Mouse (Mus musculus): Measurements from ENCODE around the gene Wnk1. TPM values are rescaled to one million over a fixed set of nuclear protein-coding genes. Genes with fewer than 3 reads are reported as not detected.

Wnk1 gene
- polyA plus RNA-seq, 1 experiment from 2014 or later = 37.9 TPM

- Histone ChIP-seq H3K27me3 (replicated peaks; ENCODE audit: control insufficient read depth, insufficient read depth, low read length) (no peaks in the 10 kb centered on the region), H3K9ac (ENCODE audit: low read length) (no peak overlapping the region), H3K4me1 (ENCODE audit: control insufficient read depth, insufficient read depth, low read length) (no peaks in the 10 kb centered on the region), H3K9me3 (replicated peaks; ENCODE audit: control insufficient read depth, low read length) (no peaks in the 10 kb centered on the region), H3K4me3 (ENCODE audit: low read depth, low read length) (no peak overlapping the region), H3K36me3 (ENCODE audit: control insufficient read depth, insufficient read depth, low read length) (peaks cover 7% of the 10 kb centered on the region; the same call in 1 of the 2 replicates), H3K4me2 (ENCODE audit: low read length) (no peak overlapping the region), H3K27ac (ENCODE audit: low read depth, low read length) (no peak overlapping the region)
- WGBS = 73% methylated on average over 1 of the region's 1 CpGs
- DNase-seq (ENCODE audit: low spot score) (no peak), ATAC-seq (no peak)
Measured at GRCm38 (mm10) chr6:119996480-119996879, 42.0 kb downstream of the Wnk1 start.

- WGBS = 46% methylated on average over 4 of the region's 4 CpGs
- DNase-seq (ENCODE audit: low spot score) = peak; percentile 65
Measured at GRCm38 (mm10) chr6:119924235-119925005, 114.1 kb downstream of the Wnk1 start.

GRCm38 (mm10) chr6:119922544-119922943, 115.9 kb downstream of the Wnk1 start:
- no peaks in the 10 kb centered on the region for H3K27me3 ChIP-seq (replicated peaks; ENCODE audit: control insufficient read depth, insufficient read depth, low read length)
- no peak overlapping the region for H3K27ac ChIP-seq (ENCODE audit: low read depth, low read length)
- H3K36me3 ChIP-seq (ENCODE audit: control insufficient read depth, insufficient read depth, low read length) = peaks cover 92% of the 10 kb centered on the region
- DNase-seq (ENCODE audit: low spot score) (no peak), ATAC-seq (no peak)
- no peak overlapping the region for H3K9ac ChIP-seq (ENCODE audit: low read length)
- H3K4me2 ChIP-seq (ENCODE audit: low read length) = no peak overlapping the region
- H3K9me3 ChIP-seq (replicated peaks; ENCODE audit: control insufficient read depth, low read length) = no peaks in the 10 kb centered on the region
- H3K4me1 ChIP-seq (ENCODE audit: control insufficient read depth, insufficient read depth, low read length) = no peaks in the 10 kb centered on the region
- H3K4me3 ChIP-seq (ENCODE audit: low read depth, low read length) = no peak overlapping the region
- WGBS = 85% methylated on average over 4 of the region's 4 CpGs

More at GRCm38 (mm10) chr6:119924235-119925005, 114.1 kb downstream of the Wnk1 start:
- Histone ChIP-seq H3K36me3 (ENCODE audit: control insufficient read depth, insufficient read depth, low read length) (peaks cover 88% of the 10 kb centered on the region), H3K4me3 (ENCODE audit: low read depth, low read length) (no peak overlapping the region), H3K4me2 (ENCODE audit: low read length) (no peak overlapping the region), H3K27ac (ENCODE audit: low read depth, low read length) (no peak overlapping the region), H3K9ac (ENCODE audit: low read length) (no peak overlapping the region), H3K27me3 (replicated peaks; ENCODE audit: control insufficient read depth, insufficient read depth, low read length) (no peaks in the 10 kb centered on the region), H3K9me3 (replicated peaks; ENCODE audit: control insufficient read depth, low read length) (no peaks in the 10 kb centered on the region), H3K4me1 (ENCODE audit: control insufficient read depth, insufficient read depth, low read length) (no peaks in the 10 kb centered on the region)
- ATAC-seq = peak; percentile 54; the same call in 1 of the 2 replicates

GRCm38 (mm10) chr6:119922136-119922535, 116.3 kb downstream of the Wnk1 start:
- peaks cover 92% of the 10 kb centered on the region for H3K36me3 ChIP-seq (ENCODE audit: control insufficient read depth, insufficient read depth, low read length)
- WGBS = 97% methylated on average over 3 of the region's 3 CpGs

GRCm38 (mm10) chr6:119918561-119919181, 119.8 kb downstream of the Wnk1 start:
- peaks cover 87% of the 10 kb centered on the region for H3K36me3 ChIP-seq (ENCODE audit: control insufficient read depth, insufficient read depth, low read length)
- no peaks in the 10 kb centered on the region for H3K9me3 ChIP-seq (replicated peaks; ENCODE audit: control insufficient read depth, low read length)
- no peak overlapping the region for H3K27ac ChIP-seq (ENCODE audit: low read depth, low read length)
- no peak for ATAC-seq
- WGBS = 90% methylated on average over 16 of the region's 16 CpGs
- H3K27me3 ChIP-seq (replicated peaks; ENCODE audit: control insufficient read depth, insufficient read depth, low read length) = no peaks in the 10 kb centered on the region
- no peak overlapping the region for H3K4me2 ChIP-seq (ENCODE audit: low read length)
- H3K9ac ChIP-seq (ENCODE audit: low read length) = no peak overlapping the region
- no peak overlapping the region for H3K4me3 ChIP-seq (ENCODE audit: low read depth, low read length)
- no peak for DNase-seq (ENCODE audit: low spot score)
- H3K4me1 ChIP-seq (ENCODE audit: control insufficient read depth, insufficient read depth, low read length) = no peaks in the 10 kb centered on the region

More at GRCm38 (mm10) chr6:119922136-119922535, 116.3 kb downstream of the Wnk1 start:
- Histone ChIP-seq H3K27me3 (replicated peaks; ENCODE audit: control insufficient read depth, insufficient read depth, low read length) (no peaks in the 10 kb centered on the region), H3K9me3 (replicated peaks; ENCODE audit: control insufficient read depth, low read length) (no peaks in the 10 kb centered on the region), H3K4me2 (ENCODE audit: low read length) (no peak overlapping the region), H3K4me3 (ENCODE audit: low read depth, low read length) (no peak overlapping the region), H3K27ac (ENCODE audit: low read depth, low read length) (no peak overlapping the region), H3K4me1 (ENCODE audit: control insufficient read depth, insufficient read depth, low read length) (no peaks in the 10 kb centered on the region), H3K9ac (ENCODE audit: low read length) (no peak overlapping the region)
- DNase-seq (ENCODE audit: low spot score) = no peak
- no peak for ATAC-seq

GRCm38 (mm10) chr6:119915710-119916109, 122.8 kb downstream of the Wnk1 start:
- Histone ChIP-seq H3K4me2 (ENCODE audit: low read length) (no peak overlapping the region), H3K4me3 (ENCODE audit: low read depth, low read length) (no peak overlapping the region), H3K27me3 (replicated peaks; ENCODE audit: control insufficient read depth, insufficient read depth, low read length) (no peaks in the 10 kb centered on the region), H3K27ac (ENCODE audit: low read depth, low read length) (no peak overlapping the region), H3K4me1 (ENCODE audit: control insufficient read depth, insufficient read depth, low read length) (no peaks in the 10 kb centered on the region), H3K36me3 (ENCODE audit: control insufficient read depth, insufficient read depth, low read length) (peaks cover 71% of the 10 kb centered on the region), H3K9me3 (replicated peaks; ENCODE audit: control insufficient read depth, low read length) (no peaks in the 10 kb centered on the region), H3K9ac (ENCODE audit: low read length) (no peak overlapping the region)
- no peak for ATAC-seq
- DNase-seq (ENCODE audit: low spot score) = no peak
- WGBS = 88% methylated on average over 5 of the region's 5 CpGs

GRCm38 (mm10) chr6:119912046-119912445, 126.4 kb downstream of the Wnk1 start:
- Histone ChIP-seq H3K4me2 (ENCODE audit: low read length) (no peak overlapping the region), H3K9ac (ENCODE audit: low read length) (no peak overlapping the region), H3K4me3 (ENCODE audit: low read depth, low read length) (no peak overlapping the region), H3K27me3 (replicated peaks; ENCODE audit: control insufficient read depth, insufficient read depth, low read length) (no peaks in the 10 kb centered on the region), H3K27ac (ENCODE audit: low read depth, low read length) (no peak overlapping the region), H3K36me3 (ENCODE audit: control insufficient read depth, insufficient read depth, low read length) (peaks cover 38% of the 10 kb centered on the region), H3K4me1 (ENCODE audit: control insufficient read depth, insufficient read depth, low read length) (no peaks in the 10 kb centered on the region), H3K9me3 (replicated peaks; ENCODE audit: control insufficient read depth, low read length) (no peaks in the 10 kb centered on the region)
- WGBS = 91% methylated on average over 5 of the region's 5 CpGs
- DNase-seq (ENCODE audit: low spot score) (no peak), ATAC-seq (no peak)

- Histone ChIP-seq H3K36me3 (ENCODE audit: control insufficient read depth, insufficient read depth, low read length) (peaks cover 5% of the 10 kb centered on the region; the same call in 1 of the 2 replicates), H3K4me2 (ENCODE audit: low read length) (no peak overlapping the region), H3K4me3 (ENCODE audit: low read depth, low read length) (no peak overlapping the region), H3K27me3 (replicated peaks; ENCODE audit: control insufficient read depth, insufficient read depth, low read length) (no peaks in the 10 kb centered on the region), H3K9me3 (replicated peaks; ENCODE audit: control insufficient read depth, low read length) (no peaks in the 10 kb centered on the region), H3K9ac (ENCODE audit: low read length) (no peak overlapping the region), H3K4me1 (ENCODE audit: control insufficient read depth, insufficient read depth, low read length) (peaks cover 3% of the 10 kb centered on the region; the same call in 1 of the 2 replicates), H3K27ac (ENCODE audit: low read depth, low read length) (no peak overlapping the region)
- 78% methylated on average over 5 of the region's 5 CpGs for WGBS
- DNase-seq (ENCODE audit: low spot score) = no peak
- ATAC-seq = no peak
Measured at GRCm38 (mm10) chr6:119905461-119905860, 133.0 kb downstream of the Wnk1 start.
